Mouse (Mus musculus) spleen, postnatal 4 days (tissue): ENCODE results near the gene C1ql2.

Experiments used
- DNase-seq, 2 experiments: peaks; one replicate each; pipeline ENCODE4 v3.0.0; 2022; ENCODE audit warnings: low spot score in 2 of 2

Gene C1ql2

GRCm38 (mm10) chr1:120385029-120385571, 44.7 kb downstream of the C1ql2 start:
- no peak for DNase-seq

- DNase-seq: peak in 1 of 2 experiments; percentile 36
Measured at GRCm38 (mm10) chr1:120389734-120390133, 49.4 kb downstream of the C1ql2 start.

- peak; percentile 57 to 79 for DNase-seq
Measured at GRCm38 (mm10) chr1:120390336-120390735, 50.0 kb downstream of the C1ql2 start.
